Mouse (Mus musculus): ENCODE measurements around the gene Pbx4. TPM values are rescaled to one million over a fixed set of nuclear protein-coding genes. Genes with fewer than 3 reads are reported as not detected.

Gene Pbx4
- polyA plus RNA-seq, 1 experiment, result 22.4 TPM

DNA sequence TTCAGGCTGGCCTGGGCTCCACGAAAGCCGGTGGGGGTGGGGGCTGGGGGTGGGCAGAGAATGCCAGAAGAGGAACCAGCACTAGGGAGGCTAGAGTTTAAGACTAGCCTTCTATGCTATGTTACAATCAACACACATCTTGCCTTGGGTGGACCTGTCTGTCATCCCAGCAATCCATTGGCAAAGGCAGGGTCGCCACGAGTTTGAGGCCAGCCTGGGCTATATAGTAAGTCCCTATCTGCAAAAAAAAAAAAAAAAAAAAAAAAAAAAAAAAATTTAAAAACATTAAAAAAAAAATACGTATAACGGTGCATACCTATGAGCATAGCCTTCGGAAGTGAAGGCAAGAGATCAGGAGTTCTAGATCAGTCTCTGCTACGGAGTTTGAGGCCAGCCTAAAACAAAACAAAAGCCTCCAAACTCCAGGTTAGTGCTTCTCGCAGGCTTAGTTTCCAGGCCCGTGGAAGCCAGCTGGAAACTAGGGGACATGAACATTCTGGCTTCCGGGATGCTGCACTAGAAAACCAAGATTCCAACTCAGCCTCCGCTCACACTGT, 68.7 kb downstream of the Pbx4 start:
- Histone ChIP-seq H3K27ac (ENCODE audit: insufficient read depth, low read length) (peak overlapping the region; percentile 62), H3K27me3 (ENCODE audit: control insufficient read depth, insufficient read depth, low read length, poor library complexity, severe bottlenecking) (no peaks in the 10 kb centered on the region), H3K4me3 (ENCODE audit: low read depth, low read length) (peak overlapping the region; percentile 78), H3K4me1 (ENCODE audit: control insufficient read depth, insufficient read depth, low read length) (no peaks in the 10 kb centered on the region), H3K9me3 (replicated peaks; ENCODE audit: control insufficient read depth, insufficient read depth, low read length, poor library complexity, severe bottlenecking) (no peaks in the 10 kb centered on the region), H3K36me3 (ENCODE audit: control insufficient read depth, insufficient read depth, low read length, poor library complexity, severe bottlenecking) (0 out of 2 replicates have a peak, but pooled peaks cover 7% of the 10 kb centered on the region), H3K9ac (ENCODE audit: low read depth, poor library complexity, severe bottlenecking) (peak overlapping the region; percentile 79)
- TF ChIP-seq EP300 (IDR thresholded peaks at IDR 0.05; ENCODE audit: insufficient read depth, low read depth, low read length) (no peak), POLR2A (IDR thresholded peaks at IDR 0.05; ENCODE audit: insufficient read depth, low read length) (no peak), CTCF (IDR thresholded peaks at IDR 0.05; ENCODE audit: low read depth, low read length) (no peak)

DNA sequence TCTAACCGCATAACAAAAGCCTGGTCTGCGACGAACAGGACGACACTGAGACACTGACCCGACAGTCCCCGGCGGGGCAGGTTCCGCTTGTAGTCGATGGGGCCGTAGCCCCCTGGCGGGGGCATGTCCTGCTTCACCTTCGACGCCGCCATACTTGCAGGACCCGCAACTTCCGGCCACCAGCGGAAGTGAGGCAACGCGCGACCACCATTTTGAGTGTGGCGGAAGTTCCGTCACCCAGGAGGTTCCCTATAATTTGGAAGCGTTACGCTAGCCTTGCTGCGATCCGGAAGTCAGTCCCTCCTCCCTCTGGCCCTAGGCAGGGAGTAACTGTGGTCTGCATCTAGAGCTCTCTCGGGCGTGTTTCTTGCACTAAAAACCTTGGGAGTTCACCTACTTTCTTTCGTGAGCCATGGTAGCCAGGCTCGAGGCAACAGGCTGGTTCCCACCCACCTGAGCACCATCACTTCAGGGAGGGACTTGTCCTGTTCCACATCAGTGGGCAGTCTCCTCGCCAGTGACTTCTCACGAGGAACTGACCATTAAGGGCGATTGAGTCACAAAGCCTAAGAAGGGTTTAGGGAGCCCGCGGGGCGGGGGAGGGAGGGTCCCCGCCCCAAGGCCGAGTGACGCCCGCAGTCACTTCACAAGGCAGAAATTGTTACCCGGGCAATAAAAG, 69.3 kb downstream of the Pbx4 start:
- Histone ChIP-seq H3K27ac (ENCODE audit: insufficient read depth, low read length) (peak overlapping the region; percentile 81), H3K4me3 (ENCODE audit: low read depth, low read length) (peak overlapping the region; percentile 78), H3K36me3 (ENCODE audit: control insufficient read depth, insufficient read depth, low read length, poor library complexity, severe bottlenecking) (0 out of 2 replicates have a peak, but pooled peaks cover 2% of the 10 kb centered on the region), H3K9ac (ENCODE audit: low read depth, poor library complexity, severe bottlenecking) (peak overlapping the region; percentile 79), H3K9me3 (replicated peaks; ENCODE audit: control insufficient read depth, insufficient read depth, low read length, poor library complexity, severe bottlenecking) (no peaks in the 10 kb centered on the region), H3K4me1 (ENCODE audit: control insufficient read depth, insufficient read depth, low read length) (no peaks in the 10 kb centered on the region), H3K27me3 (ENCODE audit: control insufficient read depth, insufficient read depth, low read length, poor library complexity, severe bottlenecking) (no peaks in the 10 kb centered on the region)
- peak; percentile 48 for TF ChIP-seq POLR2A (IDR thresholded peaks at IDR 0.05; ENCODE audit: insufficient read depth, low read length)
- peak; percentile 78; the same call in 1 of the 2 replicates for TF ChIP-seq EP300 (IDR thresholded peaks at IDR 0.05; ENCODE audit: insufficient read depth, low read depth, low read length)
- TF ChIP-seq CTCF (IDR thresholded peaks at IDR 0.05; ENCODE audit: low read depth, low read length), result no peak

DNA sequence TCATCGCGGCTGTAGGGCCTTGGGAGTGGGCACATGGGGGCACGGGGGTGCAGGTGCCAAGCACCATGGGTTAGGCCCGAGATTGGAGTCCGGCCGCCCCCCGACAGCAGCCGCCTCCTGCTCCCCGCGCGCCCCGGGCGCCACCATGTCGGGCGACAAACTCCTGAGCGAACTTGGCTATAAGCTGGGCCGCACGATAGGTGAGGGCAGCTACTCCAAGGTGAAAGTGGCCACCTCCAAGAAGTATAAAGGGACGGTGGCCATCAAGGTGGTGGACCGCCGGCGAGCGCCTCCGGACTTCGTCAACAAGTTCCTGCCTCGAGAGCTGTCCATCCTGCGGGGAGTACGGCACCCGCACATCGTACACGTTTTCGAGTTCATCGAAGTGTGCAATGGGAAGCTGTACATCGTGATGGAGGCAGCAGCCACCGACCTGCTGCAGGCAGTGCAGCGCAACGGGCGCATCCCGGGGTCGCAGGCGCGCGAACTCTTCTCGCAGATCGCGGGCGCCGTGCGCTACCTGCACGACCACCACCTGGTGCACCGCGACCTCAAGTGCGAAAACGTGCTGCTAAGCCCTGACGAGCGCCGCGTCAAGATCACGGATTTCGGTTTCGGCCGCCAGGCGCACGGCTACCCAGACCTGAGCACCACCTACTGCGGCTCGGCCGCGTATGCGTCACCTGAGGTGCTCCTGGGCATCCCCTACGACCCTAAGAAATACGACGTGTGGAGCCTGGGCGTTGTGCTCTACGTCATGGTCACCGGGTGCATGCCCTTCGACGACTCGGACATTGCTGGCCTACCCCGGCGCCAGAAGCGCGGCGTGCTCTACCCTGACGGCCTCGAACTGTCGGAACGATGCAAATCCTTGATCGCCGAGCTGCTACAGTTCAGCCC, 70.1 kb downstream of the Pbx4 start, which contains the start of the genes Tssk6, Ndufa13 and Yjefn3:
Gene Tssk6 (plus strand): TSS at position 22 of the 900 bp plus-strand sequence.
Gene Ndufa13 (minus strand): TSS at position 396 of the 900 bp plus-strand sequence.
Gene Yjefn3 (minus strand): TSS at position 550 of the 900 bp plus-strand sequence.
- Histone ChIP-seq H3K4me1 (ENCODE audit: control insufficient read depth, insufficient read depth, low read length) (no peaks in the 10 kb centered on the region), H3K9ac (ENCODE audit: low read depth, poor library complexity, severe bottlenecking) (peak within 1 kb of the TSS; percentile 79), H3K36me3 (ENCODE audit: control insufficient read depth, insufficient read depth, low read length, poor library complexity, severe bottlenecking) (no peaks in the 10 kb centered on the region), H3K9me3 (replicated peaks; ENCODE audit: control insufficient read depth, insufficient read depth, low read length, poor library complexity, severe bottlenecking) (no peaks in the 10 kb centered on the region), H3K27ac (ENCODE audit: insufficient read depth, low read length) (peak within 1 kb of the TSS; percentile 81), H3K4me3 (ENCODE audit: low read depth, low read length) (peak within 1 kb of the TSS; percentile 78), H3K27me3 (ENCODE audit: control insufficient read depth, insufficient read depth, low read length, poor library complexity, severe bottlenecking) (no peaks in the 10 kb centered on the region)
- TF ChIP-seq POLR2A (IDR thresholded peaks at IDR 0.05; ENCODE audit: insufficient read depth, low read length), result no peak
- TF ChIP-seq EP300 (IDR thresholded peaks at IDR 0.05; ENCODE audit: insufficient read depth, low read depth, low read length), result no peak
- no peak for TF ChIP-seq CTCF (IDR thresholded peaks at IDR 0.05; ENCODE audit: low read depth, low read length)

DNA sequence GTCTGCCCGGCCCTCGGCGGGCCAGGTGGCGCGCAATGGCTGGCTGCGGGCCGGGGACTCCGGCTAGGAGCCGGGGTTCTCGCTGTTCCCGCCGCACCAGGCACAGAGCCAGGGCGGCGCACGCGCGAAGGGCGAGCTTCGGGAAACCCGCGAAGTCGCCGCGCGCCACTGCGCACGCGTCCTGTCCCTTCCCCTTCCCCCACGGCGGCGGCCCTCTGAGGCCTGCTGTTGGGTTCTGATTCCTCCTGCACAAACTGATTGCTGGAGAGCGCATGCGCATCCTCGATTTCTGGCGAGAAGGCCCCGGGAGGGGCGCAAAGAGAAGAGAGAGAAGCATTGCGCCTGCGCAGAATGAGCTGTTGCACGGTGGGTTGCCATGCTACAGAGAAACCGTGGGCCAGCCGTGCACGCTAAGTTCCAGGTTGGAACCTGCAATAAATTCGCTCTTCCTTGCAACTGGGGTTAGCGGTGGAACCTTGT, 70.8 kb downstream of the Pbx4 start:
- Histone ChIP-seq H3K4me1 (ENCODE audit: control insufficient read depth, insufficient read depth, low read length) (no peaks in the 10 kb centered on the region), H3K27me3 (ENCODE audit: control insufficient read depth, insufficient read depth, low read length, poor library complexity, severe bottlenecking) (no peaks in the 10 kb centered on the region), H3K4me3 (ENCODE audit: low read depth, low read length) (peak overlapping the region; percentile 62), H3K36me3 (ENCODE audit: control insufficient read depth, insufficient read depth, low read length, poor library complexity, severe bottlenecking) (no peaks in the 10 kb centered on the region), H3K9me3 (replicated peaks; ENCODE audit: control insufficient read depth, insufficient read depth, low read length, poor library complexity, severe bottlenecking) (no peaks in the 10 kb centered on the region), H3K9ac (ENCODE audit: low read depth, poor library complexity, severe bottlenecking) (peak overlapping the region; percentile 79), H3K27ac (ENCODE audit: insufficient read depth, low read length) (peak overlapping the region; percentile 81)
- peak; percentile 16; the same call in 1 of the 2 replicates for TF ChIP-seq EP300 (IDR thresholded peaks at IDR 0.05; ENCODE audit: insufficient read depth, low read depth, low read length)
- no peak for TF ChIP-seq CTCF (IDR thresholded peaks at IDR 0.05; ENCODE audit: low read depth, low read length)
- TF ChIP-seq POLR2A (IDR thresholded peaks at IDR 0.05; ENCODE audit: insufficient read depth, low read length), result peak; percentile 35

DNA sequence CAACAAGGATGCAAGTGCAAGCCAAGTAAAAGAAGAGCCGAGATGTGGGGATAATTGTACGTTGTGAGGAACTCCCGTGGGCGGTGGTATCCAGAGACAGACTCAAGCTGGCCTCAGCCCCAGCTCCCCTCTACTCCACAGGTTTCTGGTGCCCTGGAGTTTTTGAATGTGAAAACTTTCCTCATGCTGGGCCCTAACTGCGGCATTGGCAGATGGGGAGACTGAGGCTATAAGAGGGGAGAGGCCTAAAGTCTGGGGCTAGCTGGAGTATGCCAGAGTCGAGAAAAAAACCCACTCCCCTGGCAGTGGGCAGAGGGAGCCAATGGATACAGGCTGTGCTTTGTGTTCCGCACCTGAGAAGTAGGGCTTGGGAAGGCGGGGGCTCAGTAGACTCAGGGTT, 71.8 kb downstream of the Pbx4 start:
- H3K36me3 ChIP-seq (ENCODE audit: control insufficient read depth, insufficient read depth, low read length, poor library complexity, severe bottlenecking), result peaks cover 7% of the 10 kb centered on the region
- no peaks in the 10 kb centered on the region for H3K27me3 ChIP-seq (ENCODE audit: control insufficient read depth, insufficient read depth, low read length, poor library complexity, severe bottlenecking)
- no peak overlapping the region for H3K27ac ChIP-seq (ENCODE audit: insufficient read depth, low read length)
- no peaks in the 10 kb centered on the region for H3K9me3 ChIP-seq (replicated peaks; ENCODE audit: control insufficient read depth, insufficient read depth, low read length, poor library complexity, severe bottlenecking)
- no peaks in the 10 kb centered on the region for H3K4me1 ChIP-seq (ENCODE audit: control insufficient read depth, insufficient read depth, low read length)
- H3K9ac ChIP-seq (ENCODE audit: low read depth, poor library complexity, severe bottlenecking), result peak overlapping the region; percentile 55
- H3K4me3 ChIP-seq (ENCODE audit: low read depth, low read length), result no peak overlapping the region
- TF ChIP-seq EP300 (IDR thresholded peaks at IDR 0.05; ENCODE audit: insufficient read depth, low read depth, low read length) (no peak), POLR2A (IDR thresholded peaks at IDR 0.05; ENCODE audit: insufficient read depth, low read length) (no peak), CTCF (IDR thresholded peaks at IDR 0.05; ENCODE audit: low read depth, low read length) (no peak)

All from ES-Bruce4 (cell line).